Mouse (Mus musculus): Measurements from ENCODE around the gene Clec9a. TPM values are rescaled to one million over a fixed set of nuclear protein-coding genes. Genes with fewer than 3 reads are reported as not detected.

Gene Clec9a
- polyA plus RNA-seq, 1 experiment from 2014 or later, result 0.87 TPM

- no peaks in the 10 kb centered on the region for H3K27me3 ChIP-seq (ENCODE audit: insufficient read depth, low read length)
- no peak overlapping the region for H3K9ac ChIP-seq
- TF ChIP-seq CTCF (IDR thresholded peaks at IDR 0.05; ENCODE audit: low read depth), result no peak
- no peaks in the 10 kb centered on the region for H3K9me3 ChIP-seq (ENCODE audit: low read depth, low read length)
- H3K4me3 ChIP-seq (ENCODE audit: low read depth, low read length), result no peak overlapping the region
- 73% methylated on average over 2 of the region's 2 CpGs for WGBS
- H3K4me1 ChIP-seq (ENCODE audit: insufficient read depth), result no peaks in the 10 kb centered on the region
- H3K4me2 ChIP-seq, result no peak overlapping the region
- ATAC-seq (ENCODE audit: insufficient read depth) (no peak), DNase-seq (no peak)
- H3K36me3 ChIP-seq (ENCODE audit: insufficient read depth), result no peaks in the 10 kb centered on the region
- H3K27ac ChIP-seq (ENCODE audit: low read depth), result no peak overlapping the region
Observed at GRCm38 (mm10) chr6:129438033-129438432, 29.4 kb downstream of the Clec9a start.

GRCm38 (mm10) chr6:129449743-129450142 lies 41.1 kb downstream of the Clec9a start:
- Histone ChIP-seq H3K4me2 (peak overlapping the region; percentile 35), H3K4me3 (ENCODE audit: low read depth, low read length) (no peak overlapping the region), H3K4me1 (ENCODE audit: insufficient read depth) (no peaks in the 10 kb centered on the region), H3K9me3 (ENCODE audit: low read depth, low read length) (no peaks in the 10 kb centered on the region), H3K36me3 (ENCODE audit: insufficient read depth) (no peaks in the 10 kb centered on the region), H3K27me3 (ENCODE audit: insufficient read depth, low read length) (no peaks in the 10 kb centered on the region), H3K27ac (ENCODE audit: low read depth) (no peak overlapping the region), H3K9ac (no peak overlapping the region)
- TF ChIP-seq CTCF (IDR thresholded peaks at IDR 0.05; ENCODE audit: low read depth), result no peak
- no peak for DNase-seq
- WGBS, result 60% methylated on average over 6 of the region's 6 CpGs
- no peak for ATAC-seq (ENCODE audit: insufficient read depth)

- ATAC-seq (ENCODE audit: insufficient read depth), result no peak; the same call in 1 of the 2 replicates
- DNase-seq, result peak; percentile 54
- 45% methylated on average over 13 of the region's 13 CpGs for WGBS
- peak within 1 kb of the TSS; percentile 35 for H3K4me2 ChIP-seq
- no peaks in the 10 kb centered on the region for H3K36me3 ChIP-seq (ENCODE audit: insufficient read depth)
- H3K4me3 ChIP-seq (ENCODE audit: low read depth, low read length), result peak within 1 kb of the TSS; percentile 21
- no peak within 1 kb of the TSS; the same call in 1 of the 2 replicates for H3K9ac ChIP-seq
- TF ChIP-seq CTCF (IDR thresholded peaks at IDR 0.05; ENCODE audit: low read depth), result no peak
- no peaks in the 10 kb centered on the region for H3K9me3 ChIP-seq (ENCODE audit: low read depth, low read length)
- H3K27ac ChIP-seq (ENCODE audit: low read depth), result no peak within 1 kb of the TSS; the same call in 1 of the 2 replicates
- no peaks in the 10 kb centered on the region for H3K4me1 ChIP-seq (ENCODE audit: insufficient read depth)
- H3K27me3 ChIP-seq (ENCODE audit: insufficient read depth, low read length), result no peaks in the 10 kb centered on the region
Observed at GRCm38 (mm10) chr6:129451411-129452039, 42.9 kb downstream of the Clec9a start, which contains the start of gene Clec1a. Clec1a (minus strand) TSS chr6:129452000.

- WGBS, result 80% methylated on average over 6 of the region's 6 CpGs
- no peak for TF ChIP-seq CTCF (IDR thresholded peaks at IDR 0.05; ENCODE audit: low read depth)
- DNase-seq, result no peak
- Histone ChIP-seq H3K27me3 (ENCODE audit: insufficient read depth, low read length) (no peaks in the 10 kb centered on the region), H3K4me3 (ENCODE audit: low read depth, low read length) (no peak overlapping the region), H3K4me1 (ENCODE audit: insufficient read depth) (no peaks in the 10 kb centered on the region), H3K9ac (no peak overlapping the region), H3K9me3 (ENCODE audit: low read depth, low read length) (no peaks in the 10 kb centered on the region), H3K4me2 (no peak overlapping the region), H3K27ac (ENCODE audit: low read depth) (no peak overlapping the region), H3K36me3 (ENCODE audit: insufficient read depth) (no peaks in the 10 kb centered on the region)
- ATAC-seq (ENCODE audit: insufficient read depth), result no peak
Observed at GRCm38 (mm10) chr6:129471386-129471785, 62.7 kb downstream of the Clec9a start.

- no peak for DNase-seq
- H3K9ac ChIP-seq, result no peak overlapping the region
- no peak for TF ChIP-seq CTCF (IDR thresholded peaks at IDR 0.05; ENCODE audit: low read depth)
- no peaks in the 10 kb centered on the region for H3K4me1 ChIP-seq (ENCODE audit: insufficient read depth)
- no peaks in the 10 kb centered on the region for H3K9me3 ChIP-seq (ENCODE audit: low read depth, low read length)
- no peaks in the 10 kb centered on the region for H3K36me3 ChIP-seq (ENCODE audit: insufficient read depth)
- H3K27ac ChIP-seq (ENCODE audit: low read depth), result no peak overlapping the region
- ATAC-seq (ENCODE audit: insufficient read depth), result no peak
- H3K4me3 ChIP-seq (ENCODE audit: low read depth, low read length), result no peak overlapping the region
- 79% methylated on average over 5 of the region's 5 CpGs for WGBS
- H3K27me3 ChIP-seq (ENCODE audit: insufficient read depth, low read length), result no peaks in the 10 kb centered on the region
- H3K4me2 ChIP-seq, result no peak overlapping the region
Observed at GRCm38 (mm10) chr6:129472627-129473026, 64.0 kb downstream of the Clec9a start.

Other genes with a start within 250 kb of the Clec9a start
- 0.51 and 0.59 TPM in 2 replicates for gene Clec2d, start 228.2 kb upstream of the Clec9a start, polyA plus RNA-seq (2014; fragmentation: Nextera tagmentation; extraction: Ambion mirVana)
- not detected in 2 replicates for gene Cd69, start 133.4 kb upstream of the Clec9a start, polyA plus RNA-seq (2014; fragmentation: Nextera tagmentation; extraction: Ambion mirVana)
- gene 4922502D21Rik, start 77.1 kb upstream of the Clec9a start, polyA plus RNA-seq (2014; fragmentation: Nextera tagmentation; extraction: Ambion mirVana), result not detected in 2 replicates
- 2.7 and 2.8 TPM in 2 replicates for gene Clec12a, start 66.2 kb upstream of the Clec9a start, polyA plus RNA-seq (2014; fragmentation: Nextera tagmentation; extraction: Ambion mirVana)
- 0.12 and 0.20 TPM in 2 replicates for gene Clec12b, start 23.0 kb upstream of the Clec9a start, polyA plus RNA-seq (2014; fragmentation: Nextera tagmentation; extraction: Ambion mirVana)
- 3.7 and 5.0 TPM in 2 replicates for gene Clec1b, start 11.6 kb upstream of the Clec9a start, polyA plus RNA-seq (2014; fragmentation: Nextera tagmentation; extraction: Ambion mirVana)
- 13.7 and 15.2 TPM in 2 replicates for gene Clec1a, start 43.1 kb downstream of the Clec9a start, polyA plus RNA-seq (2014; fragmentation: Nextera tagmentation; extraction: Ambion mirVana)
- gene Olr1, start 98.3 kb downstream of the Clec9a start, polyA plus RNA-seq (2014; fragmentation: Nextera tagmentation; extraction: Ambion mirVana), result 0.18 and 0.21 TPM in 2 replicates
- gene Tmem52b, start 103.7 kb downstream of the Clec9a start, polyA plus RNA-seq (2014; fragmentation: Nextera tagmentation; extraction: Ambion mirVana), result 0.47 and 0.55 TPM in 2 replicates
- gene Gabarapl1, start 124.3 kb downstream of the Clec9a start, polyA plus RNA-seq (2014; fragmentation: Nextera tagmentation; extraction: Ambion mirVana), result 12.4 and 12.5 TPM in 2 replicates
- gene Klre1, start 169.0 kb downstream of the Clec9a start, polyA plus RNA-seq (2014; fragmentation: Nextera tagmentation; extraction: Ambion mirVana), result not detected in 2 replicates
- not detected in 2 replicates for gene Klrd1, start 182.9 kb downstream of the Clec9a start, polyA plus RNA-seq (2014; fragmentation: Nextera tagmentation; extraction: Ambion mirVana)
- gene Klrk1, start 215.0 kb downstream of the Clec9a start, polyA plus RNA-seq (2014; fragmentation: Nextera tagmentation; extraction: Ambion mirVana), result 0.15 TPM in 1 of 2 replicates, not detected in the other
- not detected in 2 replicates for gene Klrc3, start 234.5 kb downstream of the Clec9a start, polyA plus RNA-seq (2014; fragmentation: Nextera tagmentation; extraction: Ambion mirVana)